Mouse (Mus musculus) left cerebral cortex, postnatal 4 days (tissue): ENCODE results near the gene Lhx4. TPM values are rescaled to one million over a fixed set of nuclear protein-coding genes. Genes with fewer than 3 reads are reported as not detected.

ENCODE experiments used
- DNase-seq: peaks from one replicate; pipeline ENCODE4 v3.0.0-alpha.2; 2022
- intact Hi-C: fragments of 180-260 bp; cut with DNase I; formaldehyde crosslinking; loops from one replicate; pipeline ENCODE4 v1.15.1; 2025
- total RNA-seq, 2 experiments: library from RNA; stranded (reverse); gene quantifications; 2 replicates each; pipeline ENCODE4 v1.2.3; 2021

The Lhx4 gene
- total RNA-seq, 2 experiments from 2014 or later, result 0.14 TPM; not detected in 1

GRCm38 (mm10) chr1:155747011-155747410 is 4.5 kb downstream of the Lhx4 start:
- intact Hi-C loops, result no loop called here
- no peak for DNase-seq

GRCm38 (mm10) chr1:155742411-155743363 is 8.8 kb downstream of the Lhx4 start:
- intact Hi-C loops, result no loop called here
- peak; percentile 19 for DNase-seq

- intact Hi-C loops, result no loop called here
- DNase-seq, result peak; percentile 23
Measured at GRCm38 (mm10) chr1:155741988-155742387, 9.5 kb downstream of the Lhx4 start.

GRCm38 (mm10) chr1:155741378-155741945 is 10.0 kb downstream of the Lhx4 start:
- intact Hi-C loops, result no loop called here
- DNase-seq, result no peak

GRCm38 (mm10) chr1:155740622-155741377 is 10.7 kb downstream of the Lhx4 start:
- no peak for DNase-seq
- intact Hi-C loops, result no loop called here

- no peak for DNase-seq
Measured at GRCm38 (mm10) chr1:155737809-155738383, 13.6 kb downstream of the Lhx4 start.

GRCm38 (mm10) chr1:155737017-155737808 is 14.3 kb downstream of the Lhx4 start:
- intact Hi-C loops, result no loop called here
- no peak for DNase-seq

More at GRCm38 (mm10) chr1:155737809-155738383, 13.6 kb downstream of the Lhx4 start:
- intact Hi-C loops, result no loop called here

GRCm38 (mm10) chr1:155736096-155736825 is 15.2 kb downstream of the Lhx4 start:
- intact Hi-C loops, result no loop called here
- DNase-seq, result no peak

- no peak for DNase-seq
- intact Hi-C loops, result no loop called here
Measured at GRCm38 (mm10) chr1:155731156-155731555, 20.3 kb downstream of the Lhx4 start.

GRCm38 (mm10) chr1:155729113-155729795 is 22.2 kb downstream of the Lhx4 start:
- intact Hi-C loops, result no loop called here
- no peak for DNase-seq

- intact Hi-C loops, result no loop called here
- DNase-seq, result no peak
Measured at GRCm38 (mm10) chr1:155727830-155728229, 23.7 kb downstream of the Lhx4 start.

- intact Hi-C loops, result no loop called here
- DNase-seq, result no peak
Measured at GRCm38 (mm10) chr1:155725876-155726275, 25.6 kb downstream of the Lhx4 start.

GRCm38 (mm10) chr1:155724301-155724700 is 27.2 kb downstream of the Lhx4 start:
- no peak for DNase-seq

GRCm38 (mm10) chr1:155722185-155722584 is 29.3 kb downstream of the Lhx4 start:
- intact Hi-C loops, result loop anchor here (5.0 kb wide), 1 partner anchor 145 kb away; no protein-coding TSS in a partner anchor
- DNase-seq, result no peak

More at GRCm38 (mm10) chr1:155724301-155724700, 27.2 kb downstream of the Lhx4 start:
- intact Hi-C loops, result loop anchor here (5.0 kb wide), 1 partner anchor 147 kb away; no protein-coding TSS in a partner anchor

- intact Hi-C loops, result loop anchor here (5.0 kb wide), 1 partner anchor 144 kb away; no protein-coding TSS in a partner anchor
- DNase-seq, result peak; percentile 73
Measured at GRCm38 (mm10) chr1:155721443-155721842, 30.0 kb downstream of the Lhx4 start.

- no peak for DNase-seq
- intact Hi-C loops, result loop anchor here (5.0 kb wide), 1 partner anchor 143 kb away; no protein-coding TSS in a partner anchor
Measured at GRCm38 (mm10) chr1:155720006-155720405, 31.5 kb downstream of the Lhx4 start.

- intact Hi-C loops, result no loop called here
- no peak for DNase-seq
Measured at GRCm38 (mm10) chr1:155718851-155719250, 32.6 kb downstream of the Lhx4 start.

- DNase-seq, result no peak
- intact Hi-C loops, result no loop called here
Measured at GRCm38 (mm10) chr1:155717301-155717700, 34.2 kb downstream of the Lhx4 start.
